8 mouse cellular contexts compared by ENCODE assay signal in the genomic region with DNA sequence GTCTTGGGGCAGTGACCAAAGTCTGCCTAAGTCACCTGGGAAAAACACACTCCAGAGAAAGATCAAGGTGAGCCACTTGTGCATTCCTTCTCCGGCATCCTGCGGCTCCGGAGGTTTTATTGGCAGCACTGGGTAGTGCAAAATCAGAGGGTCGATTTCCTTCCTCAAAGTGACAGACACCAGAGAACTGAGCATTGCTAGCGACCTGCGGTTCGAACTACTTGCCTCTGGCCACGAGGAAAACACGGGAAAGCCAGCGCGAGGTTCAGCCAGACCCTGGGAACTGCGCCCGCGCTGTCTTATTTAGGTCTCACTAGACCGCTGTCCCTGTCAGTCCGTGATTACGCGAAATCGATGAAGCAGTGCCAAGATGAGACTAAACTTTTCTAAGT. TPM values are rescaled to one million over a fixed set of nuclear protein-coding genes. Genes with fewer than 3 reads are reported as not detected.
A peak's percentile ranks its signal among the peaks of the same experiment; 100 is the strongest.
DNase-seq lines count a peak whose midpoint lies in the region; ATAC-seq and TF ChIP-seq lines count a peak whose summit lies in the region.

No protein-coding gene starts in this region.

- no peaks in the 10 kb centered on the region for H3K9me3 ChIP-seq in lung, embryonic 14.5 days (ENCODE audit: low read depth, low read length)
- no peaks in the 10 kb centered on the region for H3K9me3 ChIP-seq in heart, embryonic 16.5 days (replicated peaks; ENCODE audit: control insufficient read depth, low read length)
- no peaks in the 10 kb centered on the region for H3K9me3 ChIP-seq in kidney, embryonic 16.5 days (ENCODE audit: low read length)
- no peaks in the 10 kb centered on the region for H3K9me3 ChIP-seq in stomach, postnatal 0 days (ENCODE audit: control insufficient read depth, low read length)

- no peaks in the 10 kb centered on the region for H3K36me3 ChIP-seq in lung, embryonic 14.5 days (ENCODE audit: insufficient read depth)
- no peaks in the 10 kb centered on the region for H3K36me3 ChIP-seq in heart, embryonic 16.5 days (ENCODE audit: control insufficient read depth, insufficient read depth)
- no peaks in the 10 kb centered on the region for H3K36me3 ChIP-seq in kidney, embryonic 16.5 days (ENCODE audit: insufficient read depth, low read length)
- H3K36me3 ChIP-seq in stomach, postnatal 0 days (ENCODE audit: control insufficient read depth, insufficient read depth, low read length): no peaks in the 10 kb centered on the region

- H3K9ac ChIP-seq in lung, embryonic 14.5 days: no peak overlapping the region
- no peak overlapping the region for H3K9ac ChIP-seq in heart, embryonic 16.5 days (ENCODE audit: low read length)
- H3K9ac ChIP-seq in kidney, embryonic 16.5 days (replicated peaks; ENCODE audit: low read length): peak overlapping the region; percentile 78
- no peak overlapping the region for H3K9ac ChIP-seq in stomach, postnatal 0 days (ENCODE audit: low read length)

- no peaks in the 10 kb centered on the region for H3K4me1 ChIP-seq in lung, embryonic 14.5 days (ENCODE audit: insufficient read depth)
- peaks cover 7% of the 10 kb centered on the region; the same call in 1 of the 2 replicates for H3K4me1 ChIP-seq in heart, embryonic 16.5 days (ENCODE audit: control insufficient read depth, insufficient read depth, low read length)
- peaks cover 15% of the 10 kb centered on the region; the same call in 1 of the 2 replicates for H3K4me1 ChIP-seq in kidney, embryonic 16.5 days (ENCODE audit: insufficient read depth, low read length)
- no peaks in the 10 kb centered on the region for H3K4me1 ChIP-seq in stomach, postnatal 0 days (replicated peaks; ENCODE audit: control insufficient read depth, insufficient read depth)

- peak; percentile 66 for DNase-seq in lung, embryonic 14.5 days
- no peak for DNase-seq in lung, postnatal 25 days (ENCODE audit: low spot score)
- DNase-seq in stomach, postnatal 0 days (ENCODE audit: low spot score): peak; percentile 18

- no peak for TF ChIP-seq CTCF in lung, embryonic 14.5 days (IDR thresholded peaks at IDR 0.05; ENCODE audit: low read depth)
- no peak for TF ChIP-seq CTCF in stomach, postnatal 0 days (IDR thresholded peaks at IDR 0.05; ENCODE audit: low read depth)

- H3K4me2 ChIP-seq in lung, embryonic 14.5 days: peak overlapping the region; percentile 98
- peak overlapping the region; percentile 92 for H3K4me2 ChIP-seq in heart, embryonic 16.5 days (ENCODE audit: low read depth, low read length)
- H3K4me2 ChIP-seq in kidney, embryonic 16.5 days (replicated peaks; ENCODE audit: low read depth, low read length): peak overlapping the region; percentile 82
- H3K4me2 ChIP-seq in stomach, postnatal 0 days (replicated peaks; ENCODE audit: low read depth): peak overlapping the region; percentile 95

- peak overlapping the region; percentile 65 for H3K4me3 ChIP-seq in lung, embryonic 14.5 days (ENCODE audit: low read depth, low read length)
- peak overlapping the region; percentile 73 for H3K4me3 ChIP-seq in heart, embryonic 16.5 days (ENCODE audit: low read length)
- peak overlapping the region; percentile 71 for H3K4me3 ChIP-seq in kidney, embryonic 16.5 days (ENCODE audit: low read length)
- H3K4me3 ChIP-seq in stomach, postnatal 0 days (ENCODE audit: low read depth, low read length): peak overlapping the region; percentile 65

- ATAC-seq in lung, embryonic 14.5 days (ENCODE audit: insufficient read depth): no peak
- peak; percentile 46; the same call in 1 of the 2 replicates for ATAC-seq in common myeloid progenitor, adult 5-6 weeks (replicated peaks; ENCODE audit: low read depth, poor library complexity, severe bottlenecking)
- ATAC-seq in heart, embryonic 16.5 days (replicated peaks; ENCODE audit: extremely low read depth, insufficient read depth, low FRiP score): no peak
- ATAC-seq in kidney, embryonic 16.5 days (ENCODE audit: low FRiP score, low TSS enrichment): no peak
- ATAC-seq in megakaryocyte progenitor cell, adult 5-6 weeks (replicated peaks; ENCODE audit: poor library complexity): peak; percentile 55
- no peak for ATAC-seq in stomach, postnatal 0 days (ENCODE audit: low FRiP score, low TSS enrichment)
- no peak for ATAC-seq in erythroblast, adult 5-6 weeks (replicated peaks; ENCODE audit: low FRiP score, poor library complexity, severe bottlenecking)

- WGBS in lung, embryonic 14.5 days: under 1% methylated on average over 19 of the region's 19 CpGs
- 1% methylated on average over 19 of the region's 19 CpGs for WGBS in heart, embryonic 16.5 days
- WGBS in kidney, embryonic 16.5 days: 1% methylated on average over 19 of the region's 19 CpGs
- WGBS in stomach, postnatal 0 days: 1% methylated on average over 19 of the region's 19 CpGs

- no peak for TF ChIP-seq EP300 in stomach, postnatal 0 days (optimal IDR thresholded peaks at IDR 0.05)

- peaks cover 19% of the 10 kb centered on the region for H3K27me3 ChIP-seq in lung, embryonic 14.5 days (ENCODE audit: insufficient read depth, low read length)
- H3K27me3 ChIP-seq in heart, embryonic 16.5 days (ENCODE audit: control insufficient read depth, insufficient read depth, low read length): peaks cover 5% of the 10 kb centered on the region; the same call in 1 of the 2 replicates
- H3K27me3 ChIP-seq in kidney, embryonic 16.5 days (ENCODE audit: insufficient read depth, low read length): peaks cover 16% of the 10 kb centered on the region
- no peaks in the 10 kb centered on the region for H3K27me3 ChIP-seq in stomach, postnatal 0 days (ENCODE audit: control insufficient read depth, insufficient read depth, low read length)

- no peak overlapping the region for H3K27ac ChIP-seq in lung, embryonic 14.5 days (ENCODE audit: low read depth)
- H3K27ac ChIP-seq in heart, embryonic 16.5 days (ENCODE audit: low read length): no peak overlapping the region
- no peak overlapping the region for H3K27ac ChIP-seq in kidney, embryonic 16.5 days (ENCODE audit: low read length)
- no peak overlapping the region for H3K27ac ChIP-seq in stomach, postnatal 0 days (replicated peaks)

RNA-seq across cellular contexts. Expression of gene Cacnb4, which starts 1.7 kb away (rescaled TPM):
- 0.39 and 0.96 TPM in 2 replicates for polyA plus RNA-seq in lung, embryonic 14.5 days (2014; fragmentation: Nextera tagmentation; extraction: Ambion mirVana)
- total RNA-seq in common myeloid progenitor, adult 5-6 weeks (2017): not detected in 2 replicates
- polyA plus RNA-seq in heart, embryonic 16.5 days (2015; fragmentation: Nextera tagmentation; extraction: Ambion mirVana): 0.34 and 0.87 TPM in 2 replicates
- 2.0 and 3.1 TPM in 2 replicates for polyA plus RNA-seq in kidney, embryonic 16.5 days (2015; fragmentation: Nextera tagmentation; extraction: Ambion mirVana)
- not detected in 2 replicates for total RNA-seq in megakaryocyte progenitor cell, adult 5-6 weeks (2015)
- total RNA-seq in megakaryocyte progenitor cell, adult 5-6 weeks (2017): not detected in 2 replicates
- 0.64 and 0.93 TPM in 2 replicates for polyA plus RNA-seq in stomach, postnatal 0 days (2015; fragmentation: Nextera tagmentation; extraction: Ambion mirVana)
- not detected in 2 replicates for total RNA-seq in erythroblast, adult 5-6 weeks (2015; ENCODE audit: low replicate concordance)
- total RNA-seq in erythroblast, adult 5-6 weeks (2017; ENCODE audit: low replicate concordance): not detected in 2 replicates

Comparison
In these comparisons a context has a peak if more than half of its experiments do, and no peak if none do; other contexts are left out.
1. ATAC-seq: peak in common myeloid progenitor, adult 5-6 weeks (single experiment) and megakaryocyte progenitor cell, adult 5-6 weeks (single experiment); none in lung, embryonic 14.5 days (single experiment), heart, embryonic 16.5 days (single experiment), kidney, embryonic 16.5 days (single experiment), stomach, postnatal 0 days (single experiment) and erythroblast, adult 5-6 weeks (single experiment).
2. Peak in every context shown above with its lines, with median percentiles within 50 percentile points of each other: H3K4me2 ChIP-seq and H3K4me3 ChIP-seq.